Comparison of ENCODE assay signal across 26 mouse cellular contexts in genomic region chr2:49752211-49752607, GRCm38 (mm10). TPM values are rescaled to one million over a fixed set of nuclear protein-coding genes. Genes with fewer than 3 reads are reported as not detected.
DNase-seq lines count a peak whose midpoint lies in the region; ATAC-seq and TF ChIP-seq lines count a peak whose summit lies in the region.
"Had no signal": no experiment of that assay in that cellular context is flagged by ENCODE, and none has a peak within 500 bp of the region (broad histone marks: within the 10 kb centered on the region; RNA-seq: fewer than 3 reads in every experiment).

No protein-coding gene starts in this region.

- H3K9me3 ChIP-seq in hindbrain, embryonic 16.5 days (ENCODE audit: control insufficient read depth, low read length), result no peaks in the 10 kb centered on the region
- H3K9me3 ChIP-seq in hindbrain, embryonic 14.5 days (ENCODE audit: control insufficient read depth, low read length), result no peaks in the 10 kb centered on the region
- no peaks in the 10 kb centered on the region for H3K9me3 ChIP-seq in midbrain, postnatal 0 days (ENCODE audit: low read length)
- H3K9me3 ChIP-seq in midbrain, embryonic 13.5 days, result no peaks in the 10 kb centered on the region
- H3K9me3 ChIP-seq: heart, embryonic 13.5 days; limb, embryonic 13.5 days; lung, embryonic 15.5 days; neural tube, embryonic 13.5 days had no signal

- no peak for TF ChIP-seq CTCF in midbrain, postnatal 0 days (IDR thresholded peaks at IDR 0.05)

- no peaks in the 10 kb centered on the region for H3K27me3 ChIP-seq in hindbrain, embryonic 16.5 days (replicated peaks; ENCODE audit: control insufficient read depth, insufficient read depth, low read length)
- H3K27me3 ChIP-seq in hindbrain, embryonic 14.5 days (ENCODE audit: control insufficient read depth, insufficient read depth, low read length), result no peaks in the 10 kb centered on the region
- H3K27me3 ChIP-seq in midbrain, postnatal 0 days (ENCODE audit: insufficient read depth, low read length), result no peaks in the 10 kb centered on the region
- no peaks in the 10 kb centered on the region for H3K27me3 ChIP-seq in midbrain, embryonic 13.5 days
- H3K27me3 ChIP-seq: heart, embryonic 13.5 days; limb, embryonic 13.5 days; megakaryocyte, embryonic 14.5 days; neural tube, embryonic 13.5 days; Patski had no signal

- peaks cover 29% of the 10 kb centered on the region; the same call in 1 of the 2 replicates for H3K36me3 ChIP-seq in hindbrain, embryonic 16.5 days (ENCODE audit: control insufficient read depth, insufficient read depth, low read length)
- peaks cover 92% of the 10 kb centered on the region for H3K36me3 ChIP-seq in hindbrain, embryonic 14.5 days (replicated peaks; ENCODE audit: control insufficient read depth, insufficient read depth)
- H3K36me3 ChIP-seq in midbrain, postnatal 0 days (ENCODE audit: insufficient read depth, low read length), result peaks cover 25% of the 10 kb centered on the region
- H3K36me3 ChIP-seq in midbrain, embryonic 13.5 days, result peaks cover 92% of the 10 kb centered on the region
- H3K36me3 ChIP-seq: heart, embryonic 13.5 days; lung, embryonic 15.5 days had no signal

- peak; percentile 60 for DNase-seq in cerebellum, adult 11-12 months
- no peak for DNase-seq in cerebellum, adult 9-10 months
- DNase-seq in hindbrain, embryonic 14.5 days (ENCODE audit: low spot score), result no peak
- DNase-seq in midbrain, postnatal 0 days (ENCODE audit: low spot score), result no peak
- no peak for DNase-seq in spleen, postnatal 10 days (ENCODE audit: low spot score in 2 of 2)
- no peak for DNase-seq in embryo, embryonic 10.5 days (ENCODE audit: low spot score)
- DNase-seq: adrenal gland, postnatal 10 days; gastrocnemius, postnatal 10 days; heart, postnatal 10 days; kidney, adult 8-10 months; kidney, postnatal 10 days; right cerebral cortex, postnatal 4 days; thymus, adult 2 months; thymus, postnatal 36 days had no signal

- no peak overlapping the region for H3K9ac ChIP-seq in hindbrain, embryonic 16.5 days (ENCODE audit: low read depth, low read length)
- no peak overlapping the region for H3K9ac ChIP-seq in hindbrain, embryonic 14.5 days
- H3K9ac ChIP-seq in midbrain, postnatal 0 days (replicated peaks; ENCODE audit: low read length, poor library complexity, severe bottlenecking), result no peak overlapping the region
- no peak overlapping the region for H3K9ac ChIP-seq in midbrain, embryonic 13.5 days (replicated peaks)
- H3K9ac ChIP-seq: heart, embryonic 13.5 days; limb, embryonic 13.5 days; lung, embryonic 15.5 days; neural tube, embryonic 13.5 days had no signal

- ATAC-seq in hindbrain, embryonic 16.5 days, result no peak
- ATAC-seq in hindbrain, embryonic 14.5 days (ENCODE audit: low FRiP score), result no peak
- no peak for ATAC-seq in midbrain, postnatal 0 days (ENCODE audit: low FRiP score)
- no peak for ATAC-seq in midbrain, embryonic 13.5 days
- ATAC-seq: intestine, embryonic 16.5 days; Patski had no signal

- H3K4me1 ChIP-seq in hindbrain, embryonic 16.5 days (ENCODE audit: control insufficient read depth, insufficient read depth, low read depth, low read length), result 0 out of 2 replicates have a peak, but pooled peaks cover 2% of the 10 kb centered on the region
- H3K4me1 ChIP-seq in hindbrain, embryonic 14.5 days (replicated peaks; ENCODE audit: control insufficient read depth, insufficient read depth, low read length), result peaks cover 4% of the 10 kb centered on the region; the same call in 1 of the 2 replicates
- H3K4me1 ChIP-seq in midbrain, postnatal 0 days (ENCODE audit: insufficient read depth, low read length), result peaks cover 5% of the 10 kb centered on the region; the same call in 1 of the 2 replicates
- peaks cover 10% of the 10 kb centered on the region for H3K4me1 ChIP-seq in midbrain, embryonic 13.5 days (replicated peaks)
- H3K4me1 ChIP-seq: limb, embryonic 13.5 days; lung, embryonic 15.5 days; megakaryocyte, embryonic 14.5 days had no signal

- no peak overlapping the region for H3K4me3 ChIP-seq in hindbrain, embryonic 16.5 days (ENCODE audit: low read length)
- H3K4me3 ChIP-seq in hindbrain, embryonic 14.5 days (replicated peaks; ENCODE audit: low read length), result no peak overlapping the region
- H3K4me3 ChIP-seq in midbrain, postnatal 0 days (ENCODE audit: low read depth, low read length), result no peak overlapping the region
- no peak overlapping the region for H3K4me3 ChIP-seq in midbrain, embryonic 13.5 days (replicated peaks)
- H3K4me3 ChIP-seq: erythroblast, embryonic 14.5 days; heart, embryonic 13.5 days; limb, embryonic 13.5 days; lung, embryonic 15.5 days; megakaryocyte, embryonic 14.5 days; neural tube, embryonic 13.5 days had no signal

- WGBS in hindbrain, embryonic 16.5 days, result 84% methylated on average over 8 of the region's 8 CpGs
- 90% methylated on average over 8 of the region's 8 CpGs for WGBS in hindbrain, embryonic 14.5 days
- WGBS in midbrain, postnatal 0 days, result 81% methylated on average over 8 of the region's 8 CpGs
- WGBS in midbrain, embryonic 13.5 days, result 95% methylated on average over 8 of the region's 8 CpGs

- H3K4me2 ChIP-seq in hindbrain, embryonic 16.5 days (ENCODE audit: low read length), result no peak overlapping the region
- H3K4me2 ChIP-seq in hindbrain, embryonic 14.5 days (replicated peaks), result no peak overlapping the region
- H3K4me2 ChIP-seq in midbrain, postnatal 0 days (ENCODE audit: low read depth, low read length, poor library complexity, severe bottlenecking), result no peak overlapping the region
- no peak overlapping the region for H3K4me2 ChIP-seq in midbrain, embryonic 13.5 days (replicated peaks)
- H3K4me2 ChIP-seq: heart, embryonic 13.5 days; limb, embryonic 13.5 days; liver, embryonic 11.5 days; lung, embryonic 15.5 days; neural tube, embryonic 13.5 days had no signal

- peak overlapping the region; percentile 6; the same call in 1 of the 2 replicates for H3K27ac ChIP-seq in hindbrain, embryonic 16.5 days (ENCODE audit: low read depth, low read length)
- no peak overlapping the region for H3K27ac ChIP-seq in hindbrain, embryonic 14.5 days
- peak overlapping the region; percentile 1; the same call in 1 of the 2 replicates for H3K27ac ChIP-seq in midbrain, postnatal 0 days (ENCODE audit: low read depth, low read length)
- H3K27ac ChIP-seq in midbrain, embryonic 13.5 days, result no peak overlapping the region
- H3K27ac ChIP-seq: heart, embryonic 13.5 days; limb, embryonic 13.5 days; lung, embryonic 15.5 days; neural tube, embryonic 13.5 days had no signal

RNA-seq across cellular contexts. Expression of gene Lypd6b, which starts 35.3 kb away (rescaled TPM):
- 15.6 and 18.8 TPM in 2 replicates for polyA plus RNA-seq in hindbrain, embryonic 16.5 days (2015; fragmentation: Nextera tagmentation; extraction: Ambion mirVana)
- polyA plus RNA-seq in hindbrain, embryonic 14.5 days (2014; fragmentation: Nextera tagmentation; extraction: Ambion mirVana), result 14.6 and 16.7 TPM in 2 replicates
- 18.6 and 22.5 TPM in 2 replicates for total RNA-seq in midbrain, postnatal 0 days (2014; rRNA removed)
- 28.1 and 31.1 TPM in 2 replicates for polyA plus RNA-seq in midbrain, postnatal 0 days (2015; fragmentation: Nextera tagmentation; extraction: Ambion mirVana)
- 2.6 and 3.3 TPM in 2 replicates for polyA plus RNA-seq in midbrain, embryonic 13.5 days (2015; fragmentation: Nextera tagmentation; extraction: Ambion mirVana)
- total RNA-seq: MEL had no signal
- polyA plus RNA-seq: erythroblast, embryonic 14.5 days had no signal

Comparison
In these comparisons a context has a peak if more than half of its experiments do, and no peak if none do; other contexts are left out.
1. H3K27ac ChIP-seq: peak in hindbrain, embryonic 16.5 days (single experiment) and midbrain, postnatal 0 days (single experiment); none in hindbrain, embryonic 14.5 days (single experiment) and midbrain, embryonic 13.5 days (single experiment).